22 mouse cellular contexts compared by ENCODE assay signal in the genomic region with DNA sequence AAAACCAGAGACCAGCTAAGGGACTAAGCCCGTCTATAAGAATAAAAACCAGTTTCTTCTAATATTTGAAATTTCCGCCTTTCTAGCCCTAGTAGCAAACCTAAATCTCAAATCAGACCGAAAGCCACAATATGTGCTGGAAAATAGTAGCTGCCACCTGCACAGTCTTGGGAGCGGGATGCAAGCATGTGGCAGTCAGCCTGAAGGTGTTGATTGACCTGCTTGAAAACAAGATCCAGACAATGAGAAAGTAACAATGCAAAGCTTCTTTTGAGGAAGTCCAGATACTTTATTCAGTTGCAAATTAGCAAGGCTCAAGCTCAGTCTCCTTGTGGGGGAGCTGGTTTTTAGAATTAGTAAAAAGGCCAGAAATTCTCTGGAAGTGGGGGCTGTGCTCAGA. TPM values are rescaled to one million over a fixed set of nuclear protein-coding genes. Genes with fewer than 3 reads are reported as not detected.
DNase-seq lines count a peak whose midpoint lies in the region; TF ChIP-seq lines count a peak whose summit lies in the region.
"Not testable (repeated sequence)": the region's sequence is repeated elsewhere in the genome, so short reads cannot be mapped to it uniquely, and the experiment has no call there.
"Had no signal": no experiment of that assay in that cellular context is flagged by ENCODE, and none has a peak within 500 bp of the region (broad histone marks: within the 10 kb centered on the region; RNA-seq: fewer than 3 reads in every experiment).

No protein-coding gene starts in this region.

- H3K4me3 ChIP-seq in ES-Bruce4 (ENCODE audit: low read depth, low read length); ES-E14 (ENCODE audit: insufficient read depth in 1 of 2, low read depth in 1 of 2, low read length in 2 of 2, poor library complexity in 1 of 2, severe bottlenecking in 1 of 2): not testable (repeated sequence)

- TF ChIP-seq POLR2A in ES-Bruce4 (IDR thresholded peaks at IDR 0.05; ENCODE audit: insufficient read depth, low read length), result not testable (repeated sequence)

- peak; percentile 72 for DNase-seq in ES-CJ7 (ENCODE audit: low read depth, low spot score)
- not testable (repeated sequence) for DNase-seq in ES-E14 (ENCODE audit: low read depth, low spot score)
- peak; percentile 84 for DNase-seq in R1 (ENCODE audit: low read depth, low spot score)
- DNase-seq in ZHBTc4 (ENCODE audit: low read depth, low spot score), result peak; percentile 64

- H3K27me3 ChIP-seq in ES-Bruce4 (ENCODE audit: control insufficient read depth, insufficient read depth, low read length, poor library complexity, severe bottlenecking), result not testable (repeated sequence)

- not testable (repeated sequence) for H3K9ac ChIP-seq in ES-Bruce4 (ENCODE audit: low read depth, poor library complexity, severe bottlenecking); ES-E14 (ENCODE audit: insufficient read depth, low read depth, low read length, poor library complexity, severe bottlenecking)

- not testable (repeated sequence) for H3K4me1 ChIP-seq in ES-Bruce4 (ENCODE audit: control insufficient read depth, insufficient read depth, low read length)
- peaks cover 4 to 13% of the 10 kb centered on the region in 2 experiments; a peak in 1 of 4 replicates for H3K4me1 ChIP-seq in ES-E14 (ENCODE audit: control insufficient read depth in 2 of 2, insufficient read depth in 2 of 2, low read length in 2 of 2, poor library complexity in 1 of 2)

- H3K9me3 ChIP-seq in ES-Bruce4 (replicated peaks; ENCODE audit: control insufficient read depth, insufficient read depth, low read length, poor library complexity, severe bottlenecking), result peaks cover 28% of the 10 kb centered on the region
- not testable (repeated sequence) for H3K9me3 ChIP-seq in ES-E14 (ENCODE audit: control insufficient read depth, insufficient read depth, low read depth, low read length)

- TF ChIP-seq CTCF in ES-Bruce4 (IDR thresholded peaks at IDR 0.05; ENCODE audit: low read depth, low read length), result not testable (repeated sequence)

- in situ Hi-C loops in ES-E14 (cut with MboI; ENCODE audit: low sequenced_read_pairs in 2 of 2, unreplicated experiment in 2 of 2), result not testable (repeated sequence)

- H3K27ac ChIP-seq in ES-Bruce4 (ENCODE audit: insufficient read depth, low read length) (peak overlapping the region; percentile 100), ES-E14 (ENCODE audit: insufficient read depth, low read depth, low read length, poor library complexity, severe bottlenecking) (peak overlapping the region; percentile 90; the same call in 1 of the 2 replicates)

- H3K36me3 ChIP-seq in ES-Bruce4 (ENCODE audit: control insufficient read depth, insufficient read depth, low read length, poor library complexity, severe bottlenecking); ES-E14 (ENCODE audit: control insufficient read depth, insufficient read depth, low read length, poor library complexity, severe bottlenecking): not testable (repeated sequence)

- TF ChIP-seq EP300 in ES-Bruce4 (IDR thresholded peaks at IDR 0.05; ENCODE audit: insufficient read depth, low read depth, low read length), result peak; percentile 96

RNA-seq across cellular contexts. Expression of a gene that starts 9.8 kb away (rescaled TPM):
- 338 and 387 TPM in 2 replicates for polyA plus RNA-seq in ES-Bruce4 (2011; ENCODE audit: insufficient read depth, insufficient read length, low read depth, missing spikeins)
- total RNA-seq in ES-E14 (2012; rRNA removed), result 299 and 342 TPM in 2 replicates

RNA-seq across cellular contexts. Expression of a gene that starts 9.8 kb away (rescaled TPM):
- polyA plus RNA-seq in ES-Bruce4 (2011; ENCODE audit: insufficient read depth, insufficient read length, low read depth, missing spikeins), result 3.5 and 4.8 TPM in 2 replicates
- total RNA-seq in ES-E14 (2012; rRNA removed), result 29.9 and 41.1 TPM in 2 replicates
- total RNA-seq: adrenal gland, adult 18-20 months; adrenal gland, adult 2 months; adrenal gland, adult 8-10 months; adrenal gland, postnatal 10 days; adrenal gland, postnatal 14 days; adrenal gland, postnatal 25 days; adrenal gland, postnatal 36 days; adrenal gland, postnatal 4 days; CH12.LX; G1E; MEL had no signal
- polyA plus RNA-seq: activated CD4-positive, CD25-positive, alpha-beta regulatory T cell, adult 4 months; adrenal gland, adult 2 months; brain, embryonic 14.5 days; C2C12; CD4-positive, CD25-positive, alpha-beta regulatory T cell, adult 4 months; cerebellum, adult 2 months; G1E; Patski had no signal

RNA-seq across cellular contexts. Expression of a gene that starts 17.1 kb away (rescaled TPM):
- 98.6 and 131 TPM in 2 replicates for polyA plus RNA-seq in ES-Bruce4 (2011; ENCODE audit: insufficient read depth, insufficient read length, low read depth, missing spikeins)
- 69.1 and 84.6 TPM in 2 replicates for total RNA-seq in ES-E14 (2012; rRNA removed)

RNA-seq across cellular contexts. Expression of a gene that starts 33.9 kb away (rescaled TPM):
- polyA plus RNA-seq in ES-Bruce4 (2011; ENCODE audit: insufficient read depth, insufficient read length, low read depth, missing spikeins), result 4.0 and 4.9 TPM in 2 replicates
- 1.2 TPM in 2 replicates for total RNA-seq in ES-E14 (2012; rRNA removed)
- total RNA-seq: G1E, MEL had no signal
- polyA plus RNA-seq: activated CD4-positive, CD25-positive, alpha-beta regulatory T cell, adult 4 months; CD4-positive, CD25-positive, alpha-beta regulatory T cell, adult 4 months; G1E had no signal

RNA-seq across cellular contexts. Expression of a gene that starts 44.5 kb away (rescaled TPM):
- 21.8 and 25.5 TPM in 2 replicates for polyA plus RNA-seq in ES-Bruce4 (2011; ENCODE audit: insufficient read depth, insufficient read length, low read depth, missing spikeins)
- total RNA-seq in ES-E14 (2012; rRNA removed), result 72.4 and 83.7 TPM in 2 replicates
